Mouse (Mus musculus) right cerebral cortex, postnatal 4 days (tissue): ENCODE results near the gene Scel.
"Not testable (repeated sequence)": the region's sequence is repeated elsewhere in the genome, so short reads cannot be mapped to it uniquely, and the experiment has no call there.

Experiments
- DNase-seq: peaks from one replicate; pipeline ENCODE4 v3.0.0-alpha.2; 2022

Gene Scel

DNA sequence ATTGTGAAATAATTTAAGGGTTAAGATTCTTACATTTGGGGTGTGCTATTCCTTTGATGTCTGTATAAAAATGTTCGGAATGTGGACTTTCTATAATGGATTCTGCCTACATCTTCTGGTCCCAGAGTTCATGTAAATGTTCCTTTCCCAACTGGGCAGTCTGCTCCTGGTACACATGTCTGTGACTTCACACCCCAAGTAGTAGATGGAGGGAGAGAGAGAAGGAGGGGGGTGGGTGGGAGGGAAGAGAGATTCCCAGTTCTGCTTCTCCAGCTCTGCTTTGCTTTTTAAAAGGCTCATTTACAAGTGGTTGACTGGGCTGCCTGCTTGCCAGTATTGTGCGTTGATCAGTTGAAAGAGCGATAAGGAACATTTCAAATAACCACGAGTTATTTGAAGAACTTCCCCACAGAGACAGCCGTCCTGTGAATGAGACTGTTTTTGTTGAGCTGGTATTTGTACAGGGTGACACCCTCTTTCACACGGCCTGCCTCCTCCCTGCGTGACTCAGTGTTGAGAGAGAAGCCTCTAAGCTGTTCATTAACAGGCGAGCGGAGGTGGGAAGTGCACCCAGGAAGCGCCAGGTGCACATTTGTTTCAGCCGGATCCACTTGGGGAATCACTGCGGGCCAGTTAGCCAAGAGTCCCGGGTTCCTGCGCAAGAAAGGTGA lies at the start of gene Scel:
Gene Scel (plus strand): TSS at position 541 of the 671 bp plus-strand sequence.
- DNase-seq: no peak

DNA sequence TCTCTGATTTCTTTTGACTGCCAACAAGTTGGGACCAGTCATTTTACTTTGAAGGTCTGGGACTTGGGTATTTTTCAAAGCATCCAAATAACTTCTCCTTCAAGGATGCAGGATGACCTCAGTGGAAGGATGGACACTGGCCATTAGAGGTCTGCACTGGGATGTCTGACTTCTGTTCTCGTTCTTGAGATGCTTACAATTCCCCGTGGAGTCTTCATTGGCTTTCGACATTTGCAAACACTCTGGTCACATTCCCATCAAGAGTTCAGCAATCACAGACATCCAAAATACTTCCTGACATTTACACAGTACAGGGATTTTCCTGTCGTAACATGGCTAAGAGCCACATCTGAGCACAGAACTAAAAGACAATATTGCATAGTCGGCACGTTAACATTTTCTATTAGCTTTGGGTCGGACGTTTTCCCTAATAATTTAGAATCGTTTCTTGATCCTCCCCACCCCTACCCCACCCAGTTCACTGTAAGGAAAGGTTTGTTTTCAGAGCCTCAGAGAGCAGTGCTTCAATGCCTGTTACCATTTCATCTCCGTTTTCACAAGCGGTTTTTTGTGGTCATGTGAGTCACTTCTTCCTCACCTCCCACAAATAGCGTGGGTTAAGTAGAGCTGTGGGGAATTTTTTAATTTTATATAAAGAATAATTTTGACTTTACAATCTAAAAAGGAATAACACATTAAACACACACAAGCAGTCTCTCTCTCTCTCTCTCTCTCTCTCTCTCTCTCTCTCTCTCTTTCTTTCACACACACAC lies 44.3 kb upstream of the Scel start:
- DNase-seq: no peak

DNA sequence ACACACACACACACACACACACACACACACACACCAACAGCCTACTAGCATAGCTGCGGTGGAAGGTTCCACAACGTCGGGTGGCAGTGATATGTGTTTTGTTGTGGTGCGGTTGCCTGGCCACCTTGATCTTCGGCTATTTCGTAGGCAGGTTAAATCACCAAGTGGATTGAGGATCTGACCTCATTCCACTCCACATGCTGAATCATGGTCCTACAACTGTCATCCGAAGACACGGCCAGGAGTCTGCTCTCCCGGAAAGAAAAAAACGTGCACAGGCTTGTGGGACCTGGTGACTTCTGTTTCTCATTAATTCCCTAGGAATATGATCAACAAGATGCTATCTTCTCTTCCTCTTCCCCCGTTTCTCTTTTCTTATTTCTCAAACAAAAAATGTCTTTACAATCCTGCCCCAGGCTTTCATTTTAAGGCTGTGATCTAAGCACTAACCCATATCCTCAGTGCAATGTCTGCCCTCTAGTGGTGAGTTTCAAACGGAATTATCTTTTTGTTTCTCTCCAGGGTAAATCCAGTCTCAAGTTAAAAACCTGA lies 43.6 kb upstream of the Scel start:
- no peak for DNase-seq

DNA sequence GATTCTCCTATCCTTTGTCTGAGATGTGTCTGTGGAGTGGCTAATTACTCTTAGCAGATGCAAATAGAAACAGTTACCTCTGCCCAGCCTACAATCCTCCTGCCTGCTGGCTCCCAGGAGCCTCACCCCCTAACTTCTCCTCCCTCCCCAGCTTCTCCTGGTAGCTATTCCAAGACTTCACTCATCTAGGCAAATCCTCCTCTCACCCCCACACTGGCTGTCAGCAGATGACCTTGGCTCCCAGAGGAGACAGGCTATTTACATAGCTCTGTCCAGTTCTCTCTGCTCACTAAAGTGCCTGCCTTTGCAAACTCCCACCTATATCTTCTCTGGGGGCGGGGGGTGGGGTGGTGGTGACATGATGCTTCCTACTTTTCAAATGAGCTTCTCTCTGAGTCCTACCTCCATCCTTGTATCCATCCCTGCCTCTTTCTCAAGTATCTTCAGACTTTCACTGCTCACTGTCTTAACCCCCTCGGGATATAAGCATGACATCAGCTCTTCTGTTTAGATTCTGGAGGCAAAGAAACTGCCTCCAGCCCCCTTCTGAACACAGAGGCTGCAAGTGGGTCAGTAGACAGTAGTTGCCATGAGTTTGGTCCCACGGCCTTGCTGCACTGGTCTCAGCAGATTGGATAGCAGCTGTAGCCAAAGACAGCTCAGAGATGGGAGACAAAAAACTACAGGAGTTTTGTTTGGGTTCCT lies 41.9 kb upstream of the Scel start:
- DNase-seq: no peak

DNA sequence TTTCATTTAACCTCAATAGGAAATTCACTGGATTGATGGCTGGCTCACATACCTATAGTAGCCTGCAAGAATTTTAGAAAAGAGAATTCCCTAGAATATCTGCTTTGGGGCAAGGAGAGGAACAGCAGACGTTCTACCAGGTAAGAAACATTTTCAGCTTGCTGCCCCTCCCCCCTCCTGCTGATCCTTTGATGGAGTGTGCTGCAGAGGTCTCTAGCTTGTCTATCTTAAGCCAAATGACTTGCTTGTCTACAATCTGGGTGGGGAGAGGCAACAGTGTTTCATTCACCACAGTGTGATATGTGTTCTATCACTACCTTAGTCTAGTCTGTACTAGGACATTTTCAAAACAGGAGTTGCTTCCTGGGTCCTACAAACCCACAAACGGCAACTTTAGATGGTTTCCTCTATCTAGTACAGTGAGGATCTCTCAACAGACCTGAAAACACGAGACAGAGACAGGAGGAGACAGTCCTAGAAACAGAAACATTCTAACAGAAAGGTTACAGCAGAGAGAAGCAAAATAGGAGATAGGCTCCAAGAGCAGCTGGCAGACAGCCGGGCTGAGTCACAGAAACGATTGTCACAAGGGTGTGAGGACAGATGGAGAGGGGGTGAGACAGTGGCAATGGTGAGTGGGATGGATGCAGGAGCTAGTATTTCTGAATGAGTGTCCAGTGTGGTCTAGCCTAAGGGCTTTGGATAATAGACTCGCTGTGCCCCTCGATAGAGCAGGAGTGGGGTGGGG lies 41.2 kb upstream of the Scel start:
- peak; percentile 17 for DNase-seq

DNA sequence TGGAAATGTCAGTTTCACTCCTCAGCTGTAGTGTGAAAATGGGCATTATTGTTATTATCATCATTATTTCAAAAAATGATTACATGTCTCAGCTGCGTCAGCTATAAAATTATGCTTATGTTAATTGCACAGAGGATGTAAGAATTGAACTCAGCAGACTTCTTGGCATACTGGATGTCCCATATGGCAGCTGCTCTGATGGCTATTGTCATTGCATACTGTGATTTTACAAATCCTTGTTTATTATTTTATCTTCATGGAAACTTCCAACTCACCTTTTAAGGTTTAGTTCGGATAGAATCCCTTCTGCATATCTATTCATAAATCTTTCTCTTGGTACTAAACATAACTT lies 40.6 kb upstream of the Scel start:
- no peak for DNase-seq

DNA sequence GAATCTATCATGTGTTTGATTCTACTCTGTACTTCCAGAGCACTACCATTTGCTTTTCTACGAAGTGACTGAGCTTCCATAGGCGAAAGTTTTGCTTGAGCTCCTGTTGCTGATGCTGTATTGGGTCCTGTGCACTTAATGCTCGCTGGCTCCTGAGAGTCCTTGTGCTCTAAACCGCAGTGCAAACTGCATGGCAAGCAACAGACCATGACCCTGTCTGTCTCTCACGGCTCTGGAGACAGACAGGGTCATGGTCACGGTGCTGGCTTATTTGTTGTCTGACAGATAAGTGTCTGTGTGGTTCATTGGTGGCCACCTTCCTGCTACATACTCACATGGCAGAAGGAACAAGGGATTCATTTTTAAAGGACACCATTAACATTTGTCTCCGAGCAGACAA lies 37.8 kb upstream of the Scel start:
- DNase-seq: no peak

DNA sequence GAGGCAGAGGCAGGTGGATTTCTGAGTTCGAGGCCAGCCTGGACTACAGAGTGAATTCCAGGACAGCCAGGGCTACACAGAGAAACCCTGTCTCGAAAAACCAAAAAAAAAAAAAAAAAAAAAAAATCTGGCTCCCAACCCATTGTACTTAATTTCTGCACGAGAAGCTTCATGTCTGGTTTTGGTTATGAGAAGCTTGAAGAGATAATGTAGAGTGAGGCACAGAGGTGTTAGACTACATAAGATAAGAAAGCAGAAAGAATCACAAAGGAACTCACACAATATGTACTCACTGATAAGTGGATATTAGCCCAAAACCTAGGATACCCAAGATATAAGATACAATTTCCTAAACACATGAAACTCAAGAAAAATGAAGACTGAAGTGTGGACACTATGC lies 36.9 kb upstream of the Scel start:
- not testable (repeated sequence) for DNase-seq

DNA sequence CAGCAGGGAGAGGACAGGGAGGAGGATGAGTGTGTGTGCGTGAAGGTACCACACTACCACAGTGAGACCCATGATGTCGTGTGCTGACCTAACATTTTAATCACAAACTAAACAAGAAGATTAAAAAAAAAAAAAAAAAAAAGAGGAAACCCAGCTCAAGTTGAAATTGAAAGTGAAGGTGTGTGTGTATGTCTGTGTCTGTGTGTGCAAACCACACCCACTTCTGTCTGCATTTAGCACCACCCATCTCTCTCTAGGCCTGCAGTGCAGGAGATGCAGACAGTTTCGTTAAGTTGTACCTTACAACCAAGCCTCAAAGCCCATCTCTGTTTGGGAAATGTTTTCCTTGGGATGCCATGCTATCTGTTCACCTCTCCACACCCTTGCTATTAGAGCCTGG lies 35.9 kb upstream of the Scel start:
- DNase-seq: no peak

DNA sequence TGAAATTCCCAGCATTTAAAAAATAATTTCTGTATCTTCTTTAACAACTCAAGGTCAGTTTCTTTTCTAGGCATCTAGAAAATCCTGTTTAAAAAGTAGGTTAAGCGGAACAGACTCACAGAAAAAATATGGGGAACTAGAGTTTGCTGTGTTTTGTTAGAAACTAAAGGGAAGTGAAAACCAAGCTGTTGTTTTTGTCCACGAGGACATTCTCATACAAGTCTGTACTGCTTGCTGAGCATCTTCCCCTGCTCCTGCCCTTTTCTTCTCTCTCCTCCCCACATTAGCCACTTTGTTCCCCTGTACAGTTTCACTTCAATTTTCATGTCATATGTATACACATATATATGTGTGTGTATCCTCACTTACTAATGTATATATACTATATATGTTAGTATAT lies 35.2 kb upstream of the Scel start:
- no peak for DNase-seq

DNA sequence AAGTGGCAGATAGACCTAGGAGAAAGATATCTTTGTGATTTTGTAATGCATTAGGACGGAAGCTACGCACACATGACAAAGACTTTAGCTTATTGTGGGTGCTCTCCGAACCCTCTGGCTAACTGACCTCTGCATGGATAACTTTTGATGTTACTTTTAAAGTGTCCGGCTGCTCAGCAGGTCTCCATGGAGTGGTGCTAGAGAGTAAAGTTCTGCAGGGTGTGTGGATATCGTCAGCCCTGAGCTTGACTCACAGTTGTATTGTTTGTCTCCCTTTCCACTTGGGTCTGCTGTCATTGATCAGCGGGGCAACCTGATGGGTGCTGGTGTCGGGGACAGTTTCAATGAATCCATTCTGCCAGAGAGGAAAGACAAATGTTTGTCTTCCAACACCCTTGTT lies 33.7 kb upstream of the Scel start:
- no peak for DNase-seq

DNA sequence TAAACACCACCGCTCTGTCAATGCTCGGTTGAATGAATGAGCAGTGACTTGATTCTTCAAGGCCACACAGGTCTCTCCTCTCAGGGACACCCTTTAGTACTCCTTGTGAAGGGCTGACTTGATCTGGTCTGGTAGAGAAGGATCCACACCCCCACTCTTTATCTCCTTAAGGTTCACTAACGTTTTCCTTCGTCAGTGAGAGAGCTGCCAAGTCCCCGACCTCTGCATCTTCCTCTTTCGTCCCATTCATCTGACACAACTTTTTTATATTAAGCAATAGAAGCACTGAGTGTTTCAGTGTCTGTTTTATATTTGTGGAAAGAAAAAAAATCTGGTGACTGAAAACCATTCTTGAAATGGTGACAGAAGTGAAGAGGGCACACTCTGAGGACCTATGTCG lies 31.6 kb upstream of the Scel start:
- DNase-seq: no peak

DNA sequence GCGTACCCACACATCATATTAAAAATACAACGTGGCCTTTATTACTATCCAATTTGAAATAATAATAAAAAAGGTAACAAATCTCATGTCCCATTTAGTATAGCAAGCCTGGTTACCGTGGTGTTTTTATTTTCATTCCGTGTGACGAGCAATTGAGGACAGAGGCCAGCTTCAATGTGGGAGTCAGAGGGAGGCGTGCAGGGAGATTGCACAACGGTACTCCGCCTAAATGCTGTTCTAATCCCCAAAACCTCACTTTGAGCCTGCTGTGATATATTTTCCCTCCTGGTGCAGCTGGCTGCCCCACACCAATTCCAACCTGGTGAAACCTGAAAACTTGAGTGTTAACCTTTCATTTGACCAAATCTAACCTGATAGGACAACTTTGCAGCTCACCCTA lies 27.5 kb upstream of the Scel start:
- DNase-seq: no peak

DNA sequence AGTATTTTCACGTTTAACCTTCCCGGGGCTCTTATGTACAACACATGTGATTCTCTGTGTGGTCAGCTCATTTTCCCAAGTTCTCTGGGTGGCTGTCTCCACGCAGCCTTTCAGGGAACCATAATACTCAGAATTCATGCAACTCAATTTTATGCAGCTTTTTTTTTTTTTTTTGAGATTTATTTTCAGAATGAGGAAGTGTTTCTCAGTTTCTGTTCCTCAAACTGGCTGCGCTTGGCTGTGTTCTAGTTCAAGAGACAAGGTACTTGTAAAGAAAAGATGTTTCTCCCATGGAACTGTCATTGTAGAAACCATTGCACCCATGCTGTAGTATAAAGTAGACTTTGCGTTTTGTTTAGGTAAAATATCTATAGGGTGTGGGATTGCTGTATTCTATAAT lies 26.2 kb upstream of the Scel start:
- DNase-seq: no peak

DNA sequence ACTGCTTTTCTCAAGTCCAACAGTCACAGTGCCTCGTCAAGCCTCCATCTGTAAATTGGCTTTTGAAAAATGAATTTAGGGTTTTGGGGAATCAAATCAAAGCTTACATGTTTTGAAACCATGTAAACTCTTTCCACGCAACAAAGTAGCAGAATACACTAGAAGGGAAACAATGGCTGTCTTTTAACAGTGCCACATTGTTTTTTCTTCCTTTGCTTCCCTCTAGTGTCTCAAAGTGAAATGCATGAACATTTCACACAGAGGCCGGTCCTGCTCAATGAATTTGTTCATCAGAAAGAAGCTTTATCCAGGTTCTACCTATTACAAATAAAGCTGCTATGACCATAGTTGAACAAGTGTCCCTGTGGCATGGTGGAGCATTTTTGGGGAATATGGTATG lies 24.5 kb upstream of the Scel start:
- no peak for DNase-seq

DNA sequence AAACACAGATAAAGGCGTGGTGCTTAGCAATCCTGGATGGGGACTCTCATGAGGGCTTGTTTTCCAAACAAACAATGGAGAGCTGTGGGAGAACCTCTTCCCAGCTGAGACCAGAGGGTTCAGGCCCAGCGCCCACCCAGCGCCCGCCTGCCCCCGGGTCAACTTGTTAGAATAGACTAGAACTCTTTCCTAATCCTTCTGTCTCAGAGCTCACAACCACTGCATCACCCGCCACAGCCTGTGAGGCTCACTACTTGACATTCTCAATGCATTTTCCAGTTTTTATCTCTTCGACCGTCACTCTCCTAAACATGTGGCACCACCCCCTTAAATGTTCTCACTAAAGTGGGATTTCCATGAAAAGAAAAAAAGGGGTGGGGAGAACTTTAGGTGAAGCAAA lies 14.9 kb upstream of the Scel start:
- DNase-seq: no peak

DNA sequence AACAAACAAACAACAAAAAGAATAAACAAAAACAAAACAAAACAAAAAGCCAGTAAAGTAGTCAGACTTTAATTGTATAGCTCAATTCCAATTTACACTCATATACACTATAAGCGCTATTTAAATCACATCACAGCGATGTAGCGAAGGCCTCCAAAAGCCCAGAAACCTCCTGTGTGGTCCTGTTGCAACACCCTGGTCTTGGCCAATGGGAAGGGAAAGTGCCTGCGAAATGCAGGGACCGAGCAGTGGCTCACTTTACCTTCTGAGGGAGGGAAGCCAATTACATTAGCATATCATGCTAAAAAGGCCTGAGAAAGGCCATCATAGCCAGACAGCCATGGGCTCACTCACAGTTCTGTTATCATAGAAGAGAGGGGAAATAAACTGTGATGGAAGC lies 14.5 kb upstream of the Scel start:
- DNase-seq: no peak

DNA sequence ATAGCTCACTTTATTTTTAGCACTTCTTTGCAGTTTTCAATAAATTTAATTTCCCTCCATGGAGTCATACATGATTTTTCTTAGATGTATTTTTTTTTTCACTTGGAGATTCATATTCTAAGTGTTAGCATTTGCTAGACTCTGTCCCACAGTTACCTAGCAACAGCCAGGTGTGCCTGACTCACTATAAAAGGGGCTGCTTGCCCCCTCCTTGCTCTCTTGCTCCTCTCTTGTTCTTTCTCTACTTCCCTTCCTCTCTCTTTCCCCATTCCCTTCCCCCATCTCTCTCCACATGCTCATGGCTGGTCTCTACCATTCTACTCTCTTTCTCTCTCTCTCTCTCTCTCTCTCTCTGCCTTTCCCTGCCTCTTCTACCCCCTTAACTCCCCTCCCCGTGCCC lies 14.1 kb upstream of the Scel start:
- DNase-seq: no peak

DNA sequence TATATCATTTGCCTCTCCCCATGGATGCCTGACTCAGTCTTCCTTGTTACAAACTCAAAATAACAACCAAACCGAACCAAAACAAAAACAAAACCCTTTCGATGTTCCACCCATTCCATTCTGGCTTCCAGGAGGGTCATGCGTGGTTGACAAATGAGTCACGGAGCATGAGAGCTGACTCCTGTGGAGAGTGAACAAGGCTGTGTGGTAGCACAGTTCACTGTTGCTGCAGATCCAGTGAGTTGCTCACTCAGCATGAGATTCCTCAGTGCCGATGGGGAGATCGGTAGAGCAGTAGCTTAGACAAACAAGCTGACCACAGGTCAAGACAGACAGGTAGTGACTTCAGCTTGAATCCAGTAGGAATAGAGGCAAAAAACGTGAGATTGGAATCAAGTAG lies 12.8 kb upstream of the Scel start:
- DNase-seq: no peak

DNA sequence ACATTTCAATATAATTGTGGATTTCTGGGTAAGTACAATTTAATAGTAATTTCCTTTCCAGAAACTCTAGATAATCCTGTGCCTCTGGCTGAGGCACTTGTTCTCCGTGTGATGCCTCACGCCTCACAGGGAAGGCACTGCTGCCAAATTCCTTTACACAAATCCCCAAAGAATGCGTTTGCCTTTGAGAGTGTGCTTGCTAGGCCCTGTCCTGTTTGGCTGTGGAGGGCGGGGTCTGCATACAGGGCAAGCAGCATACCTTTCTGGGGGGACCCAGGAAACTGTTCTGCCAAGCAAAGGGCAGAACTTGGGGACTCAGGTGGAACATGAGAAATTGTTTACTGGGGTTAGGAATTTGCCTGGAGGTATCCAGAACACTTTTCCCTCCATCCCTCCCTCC lies 12.2 kb upstream of the Scel start:
- no peak for DNase-seq

DNA sequence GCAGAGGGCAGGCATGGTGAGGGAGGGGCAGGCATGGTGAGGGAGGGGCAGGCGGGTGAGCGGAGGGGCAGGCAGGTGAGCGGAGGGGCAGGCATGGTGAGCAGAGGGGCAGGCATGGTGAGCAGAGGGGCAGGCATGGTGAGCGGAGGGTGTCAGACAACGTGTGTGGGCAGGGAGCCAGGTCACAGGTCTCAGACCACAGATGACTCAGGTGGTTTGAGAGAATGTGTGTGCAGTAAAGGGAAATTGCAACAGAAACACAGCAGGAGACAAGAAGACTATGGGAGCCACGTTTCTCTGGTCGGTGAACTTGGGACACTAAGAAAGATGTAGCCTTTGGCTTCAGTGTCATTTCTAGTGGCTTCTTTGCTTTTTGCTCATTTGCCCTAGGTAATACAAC lies 8.6 kb upstream of the Scel start:
- DNase-seq: no peak

DNA sequence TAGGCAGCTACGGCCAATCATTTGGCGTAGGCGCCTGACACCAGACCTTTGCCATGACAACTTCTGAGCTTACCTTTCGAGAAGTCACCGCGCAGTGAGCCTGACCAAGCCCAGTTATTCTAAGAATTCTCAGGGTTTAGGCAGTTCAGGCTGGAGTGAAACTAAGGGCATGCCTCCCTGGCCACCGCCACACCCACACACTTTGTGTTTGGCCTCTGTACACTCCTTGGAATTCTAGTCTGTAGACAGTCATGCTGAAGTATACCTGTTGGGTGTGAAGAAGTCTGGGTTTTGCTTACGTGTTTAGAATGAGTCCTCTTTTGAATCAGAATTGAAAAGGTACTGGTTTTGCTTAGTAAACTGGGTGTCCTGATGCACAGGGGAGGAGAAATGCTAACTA lies 3.6 kb upstream of the Scel start:
- no peak for DNase-seq

DNA sequence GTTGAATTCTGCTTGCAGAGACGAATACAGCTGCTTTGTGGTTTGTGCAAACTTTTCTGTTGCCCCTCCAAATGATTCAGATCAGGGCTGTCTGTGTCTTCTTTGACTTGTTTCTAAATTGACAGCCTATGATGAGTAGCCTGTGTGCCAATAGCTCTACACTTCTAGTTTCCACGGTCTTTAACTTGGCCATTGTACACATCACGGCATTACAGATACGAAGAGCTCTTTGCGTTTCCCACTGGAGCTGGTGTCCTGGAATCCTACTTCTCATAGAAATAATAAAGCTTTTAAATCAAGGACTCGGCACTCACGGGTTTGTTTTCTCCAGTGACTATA lies 300 bp downstream of the Scel start:
- DNase-seq: no peak

DNA sequence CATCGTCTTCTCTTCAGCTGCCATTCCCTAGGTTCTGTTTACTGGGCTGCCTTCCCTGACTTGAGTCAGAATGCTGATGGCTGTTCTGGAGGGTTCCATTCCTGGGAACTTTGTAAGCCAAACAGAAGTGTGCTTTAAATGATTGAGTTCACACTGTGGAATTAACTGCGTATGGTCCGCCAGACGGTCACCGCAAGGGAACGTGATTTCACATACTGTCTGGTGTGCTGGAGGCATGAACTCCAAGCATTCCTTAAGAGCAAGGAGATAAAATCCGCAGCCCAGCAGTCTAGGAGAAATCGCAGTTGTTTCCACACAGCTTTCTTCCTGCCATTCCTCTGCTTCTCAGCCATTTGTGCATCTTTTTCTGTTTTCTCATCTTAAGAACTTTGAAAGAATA lies 2.3 kb downstream of the Scel start:
- DNase-seq: no peak
